Mouse (Mus musculus): ENCODE measurements around the gene Gtf2i. TPM values are rescaled to one million over a fixed set of nuclear protein-coding genes. Genes with fewer than 3 reads are reported as not detected.

The Gtf2i gene
- total RNA-seq, 1 experiment from 2014 or later = 85.3 TPM

DNA sequence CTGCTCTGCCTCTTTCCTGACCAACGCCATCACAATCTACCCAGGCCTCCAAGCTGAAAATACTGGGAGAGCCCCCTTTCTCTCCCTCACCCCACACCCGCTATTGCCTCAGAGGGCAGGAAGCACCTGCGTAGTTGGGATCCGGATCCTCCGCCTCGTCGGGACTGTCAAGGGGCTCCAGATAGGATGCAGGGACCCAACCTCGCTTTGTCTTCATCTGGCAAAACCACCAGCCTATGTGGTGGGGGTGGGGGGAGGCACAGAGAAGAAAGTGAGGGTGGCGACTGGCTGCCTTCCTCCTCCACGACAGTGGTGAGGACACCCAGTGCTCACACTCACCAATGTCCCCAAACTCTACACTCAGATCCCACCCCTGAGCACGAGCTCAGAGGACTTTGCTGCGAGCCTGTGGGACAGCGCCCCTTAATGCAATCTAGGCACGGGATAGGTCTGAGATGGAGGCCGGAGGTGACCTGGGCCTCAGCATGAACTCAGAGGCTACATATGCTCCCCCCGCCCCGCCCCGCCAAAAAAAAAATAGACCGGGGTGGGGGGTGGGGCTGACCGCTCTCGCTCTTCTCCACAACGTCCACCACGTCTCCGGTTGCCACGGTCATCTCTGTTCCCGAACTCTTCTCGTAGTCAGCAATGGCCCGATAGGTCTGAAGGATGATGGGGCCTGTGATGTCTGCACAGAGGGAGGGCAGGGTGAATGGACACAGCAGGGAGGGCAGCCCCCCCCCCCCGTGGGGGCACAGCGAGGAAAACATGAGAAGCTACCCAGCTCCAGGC is 89.3 kb downstream of the Gtf2i start:
- ATAC-seq (replicated peaks; ENCODE audit: low read depth, poor library complexity, severe bottlenecking) = peak; percentile 34

DNA sequence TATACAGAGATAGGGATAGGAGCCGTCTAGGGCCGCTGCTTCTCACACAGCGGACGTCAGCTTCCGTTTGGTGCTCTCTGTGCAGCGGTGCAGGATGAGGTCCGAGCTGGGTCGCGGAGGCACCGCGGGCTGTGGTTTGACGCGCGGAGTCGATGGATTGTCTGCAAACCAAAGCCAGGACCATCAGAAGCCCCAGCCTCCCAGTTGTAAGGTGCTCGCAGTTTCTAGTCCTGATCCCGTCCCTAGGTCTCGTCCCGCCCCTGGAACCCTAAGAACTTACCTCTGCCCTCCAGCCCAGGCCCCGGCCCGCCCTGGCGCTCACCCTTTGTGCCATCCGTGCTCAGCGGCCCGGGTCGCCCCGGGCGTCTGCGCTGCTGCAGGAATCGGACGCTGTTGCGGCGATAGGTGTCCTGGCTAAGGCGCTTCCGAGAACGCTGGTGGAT is 92.8 kb downstream of the Gtf2i start:
- peak; percentile 48 for ATAC-seq (replicated peaks; ENCODE audit: low read depth, poor library complexity, severe bottlenecking)

DNA sequence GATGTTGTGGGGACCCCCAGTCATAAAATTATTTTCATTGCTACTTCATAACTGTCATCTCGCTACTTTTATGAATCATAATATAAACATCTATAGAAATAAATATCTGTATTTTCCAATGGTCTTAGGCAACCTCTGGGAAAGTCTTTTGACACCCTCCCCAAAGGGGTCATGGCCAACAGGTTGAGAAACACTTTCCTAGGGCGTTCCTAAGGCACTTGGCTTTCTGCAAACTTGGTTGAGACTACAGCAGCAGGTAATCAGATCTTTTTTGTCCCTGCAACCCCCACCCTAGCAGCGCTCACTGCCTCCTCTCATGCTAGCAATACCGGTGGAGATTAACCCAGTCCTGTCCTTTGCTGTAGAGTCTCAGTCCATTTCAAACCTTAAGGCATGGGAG is 93.3 kb downstream of the Gtf2i start:
- ATAC-seq (replicated peaks; ENCODE audit: low read depth, poor library complexity, severe bottlenecking) = no peak

DNA sequence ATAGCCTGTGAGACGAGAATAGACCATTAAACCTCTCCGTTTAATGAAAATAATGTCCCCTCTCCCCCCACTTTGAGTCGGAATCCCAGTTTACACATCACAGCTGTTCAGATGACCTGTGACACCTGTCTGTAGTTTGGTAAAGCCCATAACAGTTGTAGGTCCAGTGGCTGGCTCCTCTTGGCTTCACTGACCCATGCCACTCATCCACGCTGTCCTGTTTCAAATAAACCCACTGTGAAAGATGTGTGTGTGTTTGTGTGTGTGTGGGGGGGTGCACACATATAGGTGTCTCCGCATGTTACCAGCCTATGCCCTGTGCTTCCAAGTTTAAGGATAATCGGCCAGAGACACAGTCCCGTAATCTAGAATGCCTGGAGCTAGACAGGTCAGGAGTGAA is 96.7 kb downstream of the Gtf2i start:
- ATAC-seq (replicated peaks; ENCODE audit: low read depth, poor library complexity, severe bottlenecking) = no peak

GRCm38 (mm10) chr5:134214021-134214806 is 100.3 kb downstream of the Gtf2i start:
- peak; percentile 91 for ATAC-seq (replicated peaks; ENCODE audit: low read depth, poor library complexity, severe bottlenecking)

DNA sequence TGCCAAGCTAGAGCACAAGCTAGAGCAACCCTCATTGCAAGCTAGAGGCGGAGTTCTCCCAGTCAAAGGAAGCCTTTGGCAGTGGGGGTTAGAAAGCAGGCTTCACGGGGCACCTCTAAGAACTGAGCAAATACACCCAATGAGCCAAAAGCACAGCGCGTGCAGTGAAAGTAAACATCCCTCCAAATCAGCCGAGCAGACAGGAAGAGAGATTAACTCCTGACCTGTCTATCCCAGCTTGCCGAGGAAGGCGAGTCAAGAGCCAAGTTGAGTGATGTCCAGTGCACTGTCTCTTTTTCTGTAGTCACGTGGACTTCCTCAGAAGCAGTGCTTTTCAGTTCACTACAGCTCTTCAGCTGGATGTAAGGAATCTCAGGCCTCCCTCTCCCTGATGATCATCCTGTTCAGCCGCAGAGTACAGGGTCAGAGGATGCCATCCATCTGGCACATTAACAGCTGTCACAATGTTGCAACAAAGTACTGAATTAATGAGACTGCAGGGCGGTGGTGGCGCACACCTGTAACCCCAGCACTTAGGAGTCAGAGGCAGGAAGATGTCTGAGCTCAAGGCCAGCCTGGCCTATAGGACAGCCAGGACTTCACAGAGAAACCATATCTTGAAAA is 104.5 kb downstream of the Gtf2i start:
- ATAC-seq (replicated peaks; ENCODE audit: low read depth, poor library complexity, severe bottlenecking) = no peak

DNA sequence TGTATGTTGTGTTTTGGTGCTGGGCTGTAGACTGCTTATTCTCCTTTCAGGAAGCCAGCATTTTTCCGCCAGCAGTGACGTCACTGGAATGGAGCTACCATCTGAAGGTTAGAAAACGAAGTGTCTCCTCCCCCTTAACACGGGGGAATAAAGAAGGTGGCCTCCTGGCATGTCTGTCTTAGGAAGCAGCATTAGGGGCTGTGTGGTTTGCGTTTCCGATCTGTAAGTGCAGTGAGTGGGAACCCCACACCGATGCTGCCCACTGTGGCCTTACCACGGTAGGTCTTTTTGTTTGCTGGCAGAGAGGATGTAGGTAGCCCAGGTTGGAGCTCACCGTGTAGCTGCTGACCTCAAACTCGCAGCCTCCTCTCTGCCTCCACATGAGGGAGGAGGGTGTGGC is 107.8 kb downstream of the Gtf2i start:
- peak; percentile 69 for ATAC-seq (replicated peaks; ENCODE audit: low read depth, poor library complexity, severe bottlenecking)

- 0 out of 2 replicates have a peak, but pooled peaks have one; percentile 16 for ATAC-seq (replicated peaks; ENCODE audit: low read depth, poor library complexity, severe bottlenecking)
These were observed 120.9 kb downstream of the Gtf2i start for GRCm38 (mm10) chr5:134193664-134194063.

DNA sequence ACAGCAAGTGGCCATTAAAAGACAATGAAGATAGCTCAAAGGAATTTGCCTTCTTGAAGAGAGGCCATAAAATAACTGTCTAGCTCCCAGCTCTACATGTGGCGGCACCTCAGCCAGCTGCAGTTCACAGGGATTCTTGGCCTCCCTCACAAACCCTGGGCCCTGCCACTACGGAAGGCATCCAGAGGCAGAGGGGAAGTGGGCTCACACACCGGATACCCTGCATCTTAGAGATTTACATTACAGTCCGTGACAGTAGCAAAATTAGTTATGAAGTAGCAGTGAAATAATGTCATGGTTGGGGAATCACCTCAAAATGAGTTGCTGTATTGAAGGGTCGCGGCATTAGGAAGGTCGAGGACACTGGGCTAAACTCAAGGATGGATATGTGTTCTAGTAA is 126.0 kb downstream of the Gtf2i start:
- peak; percentile 78 for ATAC-seq (replicated peaks; ENCODE audit: low read depth, poor library complexity, severe bottlenecking)

Other genes with a start within 250 kb of the Gtf2i start
- 1.0 and 1.8 TPM in 2 replicates for gene Castor2, start 215.0 kb downstream of the Gtf2i start, total RNA-seq (2017)
- 10.0 and 14.2 TPM in 2 replicates for gene Rcc1l, start 138.0 kb downstream of the Gtf2i start, total RNA-seq (2017)
- 5.4 and 7.4 TPM in 2 replicates for gene Gtf2ird2, start 130.7 kb downstream of the Gtf2i start, total RNA-seq (2017)
- 52.0 and 54.0 TPM in 2 replicates for gene Ncf1, start 85.1 kb downstream of the Gtf2i start, total RNA-seq (2017)
- gene Gtf2ird1, start 142.0 kb upstream of the Gtf2i start, total RNA-seq (2017) = 14.6 and 28.2 TPM in 2 replicates
- 6.2 and 13.3 TPM in 2 replicates for gene Clip2, start 237.7 kb upstream of the Gtf2i start, total RNA-seq (2017)
- not detected in 2 replicates for gene Syna, start 245.4 kb upstream of the Gtf2i start, total RNA-seq (2017)